Mouse (Mus musculus) kidney, adult 10 weeks (tissue): ENCODE results near the gene Selenbp2. TPM values are rescaled to one million over a fixed set of nuclear protein-coding genes. Genes with fewer than 3 reads are reported as not detected.

Experiments
- polyA plus RNA-seq: library from polyadenylated mRNA; stranded (reverse); fragments of 350-450 nt; fragmentation: Illumina TruSeq; extraction: RNeasy Lipid Tissue Mini Kit (QIAGEN cat#74804); gene quantifications from one replicate; pipeline ENCODE4 v1.2.3, GENCODE M21; 2014; ENCODE audit warnings: low read depth, low replicate concordance

Selenbp2 gene
- polyA plus RNA-seq: 0.61 TPM

DNA sequence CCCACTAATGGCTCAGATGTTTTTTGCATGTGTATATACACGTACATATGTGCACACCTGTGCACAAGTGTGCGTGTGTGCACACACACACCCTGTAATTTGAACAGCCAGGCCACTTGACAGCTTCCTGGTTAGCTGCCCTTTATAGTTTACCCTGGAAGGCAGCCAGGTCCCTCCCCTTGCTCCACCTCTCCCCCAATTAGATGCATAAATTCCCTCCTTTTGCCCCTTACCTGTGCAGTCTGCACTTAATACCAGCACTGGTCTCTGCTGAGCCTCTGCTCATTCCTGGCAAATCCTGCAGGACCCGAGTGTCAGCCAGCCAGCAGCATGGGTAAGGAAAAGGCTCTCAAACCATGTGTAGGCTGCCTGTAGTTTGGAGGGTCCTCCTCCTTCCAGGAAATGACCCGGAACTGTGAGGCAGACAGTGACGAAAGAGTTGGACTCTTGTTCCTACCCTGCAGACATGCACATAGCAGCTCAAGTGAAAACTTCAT, at the start of gene Selenbp2:
Gene Selenbp2, plus strand, starts transcription at position 228 of the 497 bp plus-strand sequence.

DNA sequence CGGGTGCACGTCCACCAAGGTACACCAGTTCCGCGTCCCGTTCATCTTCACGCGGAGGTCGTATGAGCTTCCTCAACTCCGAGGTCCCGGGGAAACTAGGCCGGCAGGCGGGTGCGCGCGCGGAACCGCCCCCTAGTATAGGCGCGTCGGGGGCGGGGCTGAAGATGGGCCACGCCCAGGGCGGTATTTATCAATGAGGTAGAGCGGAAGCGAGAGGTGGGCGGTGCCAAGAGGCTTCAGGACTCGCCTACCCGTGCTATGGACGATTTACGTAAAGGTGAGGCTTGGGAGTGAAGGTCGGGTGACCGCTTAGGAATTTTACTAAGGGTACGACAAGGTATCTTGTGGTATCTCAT, 34.6 kb upstream of the Selenbp2 start, which contains the start of gene Tuft1:
Gene Tuft1, minus strand, starts transcription at position 133 of the 356 bp plus-strand sequence.

Other genes with a start within 250 kb of the Selenbp2 start
- gene Oaz3, start 249.6 kb upstream of the Selenbp2 start, polyA plus RNA-seq: not detected
- not detected for gene Celf3, start 215.3 kb upstream of the Selenbp2 start, polyA plus RNA-seq
- 1.8 TPM for gene Riiad1, start 213.2 kb upstream of the Selenbp2 start, polyA plus RNA-seq
- 74.6 TPM for gene Snx27, start 110.8 kb upstream of the Selenbp2 start, polyA plus RNA-seq
- gene Gm10972, start 50.4 kb upstream of the Selenbp2 start, polyA plus RNA-seq: not detected
- 5.6 TPM for gene Tuft1, start 34.7 kb upstream of the Selenbp2 start, polyA plus RNA-seq
- gene Cgn, start 92.9 kb downstream of the Selenbp2 start, polyA plus RNA-seq: 5.5 TPM
- gene Pogz, start 144.0 kb downstream of the Selenbp2 start, polyA plus RNA-seq: 12.7 TPM
- 60.7 TPM for gene Psmb4, start 193.4 kb downstream of the Selenbp2 start, polyA plus RNA-seq
- 26.1 TPM for gene Selenbp1, start 239.5 kb downstream of the Selenbp2 start, polyA plus RNA-seq